Mouse (Mus musculus): ENCODE results near the gene Cfap58. TPM values are rescaled to one million over a fixed set of nuclear protein-coding genes. Genes with fewer than 3 reads are reported as not detected.

Gene Cfap58
- polyA plus RNA-seq, 1 experiment from 2014 or later = not detected

Small RNA genes within 50 kb of the gene (microRNA-seq; reads per million reads assigned to microRNA genes)
- gene Gm22240 = not detected

Other genes with a start within 250 kb of the Cfap58 start
- gene Col17a1, start 245.6 kb upstream of the Cfap58 start, polyA plus RNA-seq (2016; fragmentation: Nextera tagmentation; extraction: Ambion mirVana) = 0.36 and 0.69 TPM in 2 replicates
- 258 and 263 TPM in 2 replicates for gene Sfr1, start 206.0 kb upstream of the Cfap58 start, polyA plus RNA-seq (2016; fragmentation: Nextera tagmentation; extraction: Ambion mirVana)
- 81.4 and 84.0 TPM in 2 replicates for gene Gsto1, start 82.7 kb upstream of the Cfap58 start, polyA plus RNA-seq (2016; fragmentation: Nextera tagmentation; extraction: Ambion mirVana)
- gene Gsto2, start 72.1 kb upstream of the Cfap58 start, polyA plus RNA-seq (2016; fragmentation: Nextera tagmentation; extraction: Ambion mirVana) = 0.76 and 1.3 TPM in 2 replicates
- 0.10 and 0.19 TPM in 2 replicates for gene Cfap43, start 18.4 kb upstream of the Cfap58 start, polyA plus RNA-seq (2016; fragmentation: Nextera tagmentation; extraction: Ambion mirVana)
- 24.4 and 25.5 TPM in 2 replicates for gene Itprip, start 18.4 kb upstream of the Cfap58 start, polyA plus RNA-seq (2016; fragmentation: Nextera tagmentation; extraction: Ambion mirVana)

Measured in heart, embryonic 12.5 days (tissue).